Mouse (Mus musculus): ENCODE measurements around the gene Rraga. TPM values are rescaled to one million over a fixed set of nuclear protein-coding genes. Genes with fewer than 3 reads are reported as not detected.
"Not testable (repeated sequence)": the region's sequence is repeated elsewhere in the genome, so short reads cannot be mapped to it uniquely, and the experiment has no call there.

The Rraga gene
- total RNA-seq, 2 experiments from 2014 or later, result 83.4 to 84.7 TPM

DNA sequence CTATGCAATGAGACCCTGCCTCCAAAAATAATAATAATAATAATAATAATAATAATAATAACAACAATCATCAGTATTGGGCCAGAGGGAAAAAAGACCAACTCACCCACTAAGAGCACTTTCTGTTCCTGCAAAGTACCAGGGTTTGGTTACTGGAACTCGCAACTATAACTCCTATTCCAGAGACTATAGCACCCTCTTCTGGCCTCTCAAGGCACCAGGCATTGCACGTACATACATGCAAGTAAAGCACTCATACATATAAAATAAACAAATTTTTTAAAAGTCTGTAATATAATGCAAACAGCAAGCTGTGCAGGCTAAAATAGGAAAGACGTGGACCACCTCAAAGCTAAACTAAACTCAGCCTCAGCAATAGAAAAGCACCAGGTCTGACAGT lies 12.8 kb downstream of the Rraga start:
- DNase-seq, result no peak

GRCm38 (mm10) chr4:86591304-86591703 lies 15.8 kb downstream of the Rraga start:
- no peak for DNase-seq

DNA sequence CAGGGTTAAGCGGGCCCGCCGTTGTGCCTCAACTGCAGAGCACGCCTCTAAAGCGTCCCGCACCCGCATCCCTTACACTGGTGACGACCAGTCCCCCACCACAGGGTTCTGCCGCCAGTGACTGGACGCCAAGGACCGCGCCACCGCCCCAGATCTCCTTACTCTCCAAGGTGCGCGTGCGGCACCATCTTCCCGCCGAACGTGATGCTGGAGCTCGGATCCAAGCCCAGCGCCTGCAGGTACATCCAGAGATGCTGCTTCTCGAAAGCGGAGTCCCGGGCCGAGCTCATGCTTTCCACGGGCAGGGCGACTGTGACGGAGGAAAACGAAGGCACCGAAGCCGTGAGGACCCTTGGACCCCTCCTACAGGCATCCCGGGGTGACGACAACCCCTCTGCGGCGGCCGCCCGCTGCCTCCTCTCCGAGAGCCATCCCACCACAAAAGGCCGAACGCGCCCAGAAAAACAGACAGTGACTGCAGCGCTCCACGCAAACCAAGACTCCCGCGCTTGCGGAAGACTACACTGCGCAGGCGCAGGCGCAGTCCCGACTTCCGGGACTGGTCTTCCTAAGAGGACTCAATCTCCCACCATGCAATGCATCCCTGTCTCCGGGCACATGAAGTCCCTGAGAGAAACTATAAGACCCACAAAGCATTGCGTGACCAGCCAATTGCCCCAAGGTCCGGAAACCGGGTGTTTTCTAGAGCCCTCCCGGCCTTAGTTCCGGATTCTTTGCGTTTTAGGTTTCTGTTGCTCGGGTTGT lies 36.2 kb downstream of the Rraga start, which contains the start of gene Haus6:
TSS of gene Haus6 (minus strand) at position 532 of the 765 bp plus-strand sequence.
- DNase-seq, result peak; percentile 93

DNA sequence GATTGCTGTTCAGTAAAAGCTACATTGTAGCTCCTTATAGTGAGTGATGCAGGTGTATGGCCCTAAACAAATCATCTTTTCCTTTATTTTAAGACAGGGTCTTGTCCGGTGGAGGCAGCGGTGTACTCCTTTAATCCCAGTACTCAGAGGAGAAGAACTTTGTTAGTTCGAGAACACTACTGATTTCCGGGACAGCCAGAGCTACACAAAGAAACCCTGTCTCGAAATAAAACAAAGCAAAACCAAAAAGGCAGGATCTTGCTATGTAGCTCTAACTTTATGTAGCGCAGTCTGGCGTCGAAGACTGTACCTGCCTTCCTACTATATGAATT lies 36.8 kb downstream of the Rraga start:
- no peak for DNase-seq

GRCm38 (mm10) chr4:86620506-86620905 lies 45.0 kb downstream of the Rraga start:
- no peak for DNase-seq

DNA sequence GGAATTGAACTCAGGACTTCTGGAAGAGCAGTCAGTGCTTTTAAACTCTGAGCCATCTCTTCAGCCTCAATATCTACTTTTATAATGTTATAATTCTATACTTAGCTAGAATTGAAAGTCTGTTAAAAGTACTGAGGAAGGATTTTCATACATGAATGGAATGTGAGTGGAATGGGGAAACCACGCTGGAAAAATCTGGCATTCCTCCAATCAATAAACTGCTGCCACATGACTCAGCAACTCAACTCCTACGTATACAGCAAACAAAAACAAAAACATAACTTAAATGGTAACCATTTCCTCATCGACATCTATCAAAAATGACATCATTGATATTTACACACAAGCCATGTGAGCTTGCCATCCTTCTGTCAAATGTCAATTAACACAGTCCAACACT lies 46.6 kb downstream of the Rraga start:
- DNase-seq, result no peak

DNA sequence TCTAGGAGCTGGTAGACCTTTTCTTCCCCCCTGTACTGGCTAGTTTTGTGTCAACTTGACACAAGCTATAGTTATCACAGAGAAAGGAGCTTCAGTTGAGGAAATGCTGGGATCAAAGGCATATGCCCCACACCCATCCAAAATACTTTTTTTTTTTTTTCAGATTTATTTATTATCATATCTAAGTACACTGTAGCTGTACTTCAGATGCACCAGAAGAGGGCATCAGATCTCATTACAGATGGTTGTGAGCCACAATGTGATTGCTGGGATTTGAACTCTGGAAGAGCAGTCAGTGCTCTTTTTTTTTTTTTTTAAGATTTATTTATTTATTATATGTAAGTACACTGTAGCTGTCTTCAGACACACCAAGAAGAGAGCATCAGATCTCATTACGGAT lies 47.1 kb downstream of the Rraga start:
- DNase-seq, result not testable (repeated sequence)

GRCm38 (mm10) chr4:86625463-86625862 lies 50.0 kb downstream of the Rraga start:
- DNase-seq, result no peak

DNA sequence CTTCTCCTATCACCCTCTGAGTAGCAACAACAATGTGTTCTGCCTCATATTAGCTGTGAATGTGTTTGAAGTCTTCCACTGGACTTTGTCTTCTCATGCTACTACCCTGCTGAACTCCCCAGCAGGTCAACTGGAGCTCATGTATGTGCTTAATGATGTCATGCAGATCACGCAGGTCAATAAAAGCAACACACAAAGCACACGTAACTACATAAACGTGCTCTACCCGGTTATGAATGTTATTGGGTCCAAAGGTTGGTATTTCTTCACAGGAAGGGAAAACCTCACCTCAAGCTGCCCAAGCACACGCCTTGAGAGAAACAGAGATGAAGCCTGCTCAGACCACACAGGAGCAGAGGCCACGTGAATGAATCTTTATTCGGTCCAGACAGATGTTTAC lies 51.0 kb downstream of the Rraga start:
- not testable (repeated sequence) for DNase-seq

Other genes starting within 250 kb of the Rraga start
- not detected for gene Saxo1, start 17.3 kb upstream of the Rraga start, total RNA-seq (2021)
- 10 to 100 TPM in 1 of 2 experiments, 1 to 10 TPM in 1; 9.2 to 14.5 TPM for gene Haus6, start 36.4 kb downstream of the Rraga start, total RNA-seq (2021)
- gene Plin2, start 94.4 kb downstream of the Rraga start, total RNA-seq (2021), result 100 to 1,000 TPM; 298 to 336 TPM
- gene Dennd4c, start 172.9 kb downstream of the Rraga start, total RNA-seq (2021), result 10 to 100 TPM; 32.7 to 39.9 TPM